Mouse (Mus musculus) forebrain, embryonic 14.5 days (tissue): ENCODE data around the gene Gm16181. TPM values are rescaled to one million over a fixed set of nuclear protein-coding genes. Genes with fewer than 3 reads are reported as not detected.

ENCODE experiments used
- ATAC-seq: fragments of 200-750 bp; cut with Nextera tagmentation; 2 replicates; pipeline ENCODE4 v1.8.0; 2017; ENCODE audit warnings: mild to moderate bottlenecking, moderate library complexity
- DNase-seq: peaks from one replicate; pipeline ENCODE4 v3.0.0-alpha.2; 2015; ENCODE audit warnings: low spot score
- H3K27ac ChIP-seq: fragments of 300-500 bp; sonication (generic); 2 replicates; pipeline ENCODE4 v1.5.1; 2014; ENCODE audit warnings: low read depth, mild to moderate bottlenecking, control low read depth, low read length, moderate library complexity
- H3K27me3 ChIP-seq: fragments of 300-500 bp; sonication (generic); replicated peaks from 2 replicates; pipeline ENCODE4 v1.6.1; 2014; ENCODE audit warnings: low read length, control low read depth, mixed read lengths; ENCODE audit not compliant: control insufficient read depth, insufficient read depth
- H3K36me3 ChIP-seq: fragments of 300-500 bp; sonication (generic); 2 replicates; pipeline ENCODE4 v1.6.1; 2014; ENCODE audit warnings: low read length, control low read depth; ENCODE audit not compliant: control insufficient read depth, insufficient read depth
- H3K4me1 ChIP-seq: fragments of 300-500 bp; sonication (generic); 2 replicates; pipeline ENCODE4 v1.6.1; 2014; ENCODE audit warnings: antibody characterized with exemption, low read length, control low read depth; ENCODE audit not compliant: control insufficient read depth, insufficient read depth
- H3K4me2 ChIP-seq: fragments of 300-500 bp; sonication (generic); 2 replicates; pipeline ENCODE4 v1.6.1; 2014; ENCODE audit warnings: mild to moderate bottlenecking, control low read depth, low read length
- H3K4me3 ChIP-seq: fragments of 300-500 bp; sonication (generic); 2 replicates; pipeline ENCODE4 v1.5.1; 2014; ENCODE audit warnings: low read depth, low read length, control low read depth
- H3K9ac ChIP-seq: fragments of 300-500 bp; sonication (generic); 2 replicates; pipeline ENCODE4 v1.6.1; 2014; ENCODE audit warnings: mild to moderate bottlenecking, low read length, control low read depth, moderate library complexity
- H3K9me3 ChIP-seq: fragments of 300-500 bp; sonication (generic); replicated peaks from 2 replicates; pipeline ENCODE4 v1.6.1; 2016; ENCODE audit warnings: low read length, control low read depth, mixed read lengths; ENCODE audit not compliant: control insufficient read depth
- WGBS: fragments of 180-500 bp; shearing (Covaris S2); extraction: QIAGEN DNeasy Blood & Tissue Kit; methylation state at CpG from one replicate; pipeline ENCODE4 v1.1.7; 2014; 5-methylcytosine and 5-hydroxymethylcytosine counted together
- polyA plus RNA-seq: library from polyadenylated mRNA; unstranded; fragments of >200 nt; fragmentation: Nextera tagmentation; extraction: Ambion mirVana; gene quantifications from 2 replicates; pipeline ENCODE4 v1.2.1, GENCODE M21; 2014

The Gm16181 gene
- polyA plus RNA-seq, 1 experiment from 2014 or later: not detected

DNA sequence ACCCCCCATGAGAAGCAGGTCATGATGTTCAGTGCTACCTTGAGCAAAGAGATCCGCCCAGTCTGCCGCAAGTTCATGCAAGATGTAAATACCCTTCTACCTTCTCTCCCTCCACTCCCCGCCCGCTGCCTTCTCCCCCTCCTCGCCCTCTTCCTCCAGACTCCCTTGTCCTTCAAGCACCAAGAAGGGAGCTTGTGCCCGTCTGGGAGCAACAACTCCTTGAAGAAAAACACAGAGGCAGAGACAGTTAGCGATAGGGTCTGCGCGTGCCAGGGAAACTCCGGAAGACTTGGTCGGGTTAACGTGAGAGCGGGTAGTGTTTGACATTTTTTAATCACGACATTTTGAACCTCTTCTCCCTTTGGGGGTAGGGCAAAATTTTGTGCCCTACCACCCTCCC, 28.4 kb downstream of the Gm16181 start:
- H3K4me1 ChIP-seq: peaks cover 17% of the 10 kb centered on the region
- no peak overlapping the region for H3K4me3 ChIP-seq
- H3K4me2 ChIP-seq: no peak overlapping the region
- ATAC-seq (no peak), DNase-seq (no peak)
- WGBS: 84% methylated on average over 14 of the region's 14 CpGs
- H3K9me3 ChIP-seq: no peaks in the 10 kb centered on the region
- H3K27me3 ChIP-seq: no peaks in the 10 kb centered on the region
- H3K9ac ChIP-seq: no peak overlapping the region
- H3K36me3 ChIP-seq: peaks cover 100% of the 10 kb centered on the region
- H3K27ac ChIP-seq: no peak overlapping the region

DNA sequence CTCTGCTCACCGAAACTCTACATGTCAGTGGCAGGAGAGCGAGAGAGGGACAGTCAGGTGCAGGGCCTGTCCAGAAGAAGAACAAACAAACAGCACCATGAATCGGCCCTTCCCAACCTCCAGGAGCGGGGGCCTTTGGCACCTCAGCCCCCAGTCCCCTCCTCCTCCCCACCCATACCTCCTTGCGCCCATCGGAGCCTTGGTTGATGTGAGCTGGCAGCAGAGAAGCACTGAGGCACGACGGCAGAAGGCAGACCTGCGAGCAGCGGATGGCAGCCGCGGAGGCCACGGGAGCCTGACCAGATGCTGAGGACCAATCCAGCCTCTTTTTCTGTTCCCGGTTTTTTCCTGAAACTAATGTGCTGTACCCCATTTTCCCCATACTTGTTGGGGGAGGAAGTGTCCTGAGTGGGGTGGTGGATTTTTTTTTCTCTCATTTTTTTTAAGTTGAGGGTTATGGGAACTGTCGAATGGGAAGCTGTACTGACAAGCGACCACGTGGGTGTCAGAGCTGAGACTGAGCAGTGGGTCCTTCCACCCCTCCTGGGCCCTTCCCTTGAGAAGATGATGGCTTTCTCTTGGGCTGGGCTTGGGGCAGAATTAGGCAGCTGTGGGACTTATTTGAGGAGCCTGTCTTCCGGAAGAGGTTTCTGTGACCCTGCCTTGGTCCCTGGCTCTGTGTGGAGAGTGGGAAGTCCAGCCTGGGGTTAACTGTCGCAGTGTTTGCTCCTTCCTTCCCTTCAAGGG, 29.0 kb downstream of the Gm16181 start:
- DNase-seq: no peak
- H3K9me3 ChIP-seq: no peaks in the 10 kb centered on the region
- H3K36me3 ChIP-seq: peaks cover 100% of the 10 kb centered on the region
- H3K9ac ChIP-seq: no peak overlapping the region
- H3K27me3 ChIP-seq: no peaks in the 10 kb centered on the region
- 90% methylated on average over 19 of the region's 19 CpGs for WGBS
- no peak for ATAC-seq
- peaks cover 11% of the 10 kb centered on the region for H3K4me1 ChIP-seq
- no peak overlapping the region for H3K27ac ChIP-seq
- no peak overlapping the region for H3K4me2 ChIP-seq
- no peak overlapping the region for H3K4me3 ChIP-seq

DNA sequence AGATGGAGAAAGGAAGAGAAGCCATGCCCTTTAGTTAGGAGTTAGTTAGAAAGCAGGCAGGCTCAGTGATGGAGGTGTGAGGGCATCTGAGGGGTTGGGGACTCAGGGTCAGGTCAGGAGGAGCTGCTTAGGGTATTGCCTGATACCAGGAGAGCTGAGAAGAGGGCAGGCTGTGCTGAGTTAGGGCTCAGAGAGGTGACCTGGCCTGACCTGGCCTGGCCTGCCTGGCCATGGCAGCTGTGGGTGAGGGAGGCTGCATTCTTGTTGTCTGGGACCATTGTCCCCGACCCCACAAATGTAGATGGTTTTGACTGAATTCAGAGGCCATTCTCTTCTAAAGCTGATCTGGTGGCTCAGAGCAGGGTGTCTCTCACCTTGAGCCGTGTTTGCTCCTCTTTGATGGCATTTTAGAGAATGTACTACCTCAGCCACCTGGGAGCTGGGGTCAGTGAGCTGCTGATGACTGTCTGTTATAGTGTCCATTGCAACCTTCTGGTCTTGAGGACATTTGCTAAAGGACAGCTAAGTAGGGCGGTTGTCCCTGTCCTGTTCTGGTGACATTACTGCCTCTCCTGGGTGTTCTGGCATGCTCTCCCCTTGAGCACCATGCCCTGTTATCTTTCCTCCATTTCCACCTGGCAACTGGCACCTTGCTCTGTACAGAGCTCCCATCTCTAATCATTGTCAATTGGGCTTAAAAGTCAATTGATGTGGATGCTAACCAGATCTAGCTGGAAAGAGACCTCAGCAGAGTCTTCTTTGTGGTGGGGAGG, 29.9 kb downstream of the Gm16181 start:
- Histone ChIP-seq H3K9ac (no peak overlapping the region), H3K27me3 (no peaks in the 10 kb centered on the region), H3K4me1 (peaks cover 1% of the 10 kb centered on the region), H3K4me3 (no peak overlapping the region), H3K9me3 (no peaks in the 10 kb centered on the region), H3K36me3 (peaks cover 93% of the 10 kb centered on the region), H3K4me2 (no peak overlapping the region), H3K27ac (no peak overlapping the region)
- ATAC-seq: no peak
- no peak for DNase-seq
- 89% methylated on average over 3 of the region's 3 CpGs for WGBS

DNA sequence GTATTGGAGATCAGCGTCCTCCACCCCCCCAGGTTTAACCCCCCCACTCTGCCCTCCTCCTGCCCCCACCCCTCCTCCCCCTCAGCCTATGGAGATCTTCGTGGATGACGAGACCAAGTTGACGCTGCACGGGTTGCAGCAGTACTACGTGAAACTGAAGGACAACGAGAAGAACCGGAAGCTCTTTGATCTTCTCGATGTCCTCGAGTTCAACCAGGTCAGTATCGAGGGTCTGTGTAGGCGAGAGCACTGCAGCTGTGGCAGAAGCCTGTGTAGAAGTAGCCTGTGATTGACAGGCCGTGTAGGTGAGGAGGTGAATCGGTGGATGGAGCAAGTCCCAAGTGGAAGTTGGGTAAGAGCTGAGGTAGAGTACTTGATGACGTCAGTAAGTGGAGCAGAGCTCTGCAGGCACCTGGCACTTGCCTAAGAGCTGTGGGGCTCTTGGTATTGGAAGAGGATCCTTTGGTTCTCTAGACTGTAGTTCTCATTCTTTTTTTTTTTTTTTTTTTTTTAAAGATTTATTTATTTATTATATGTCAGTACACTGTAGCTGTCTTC, 30.6 kb downstream of the Gm16181 start:
- 85% methylated on average over 15 of the region's 15 CpGs for WGBS
- H3K27ac ChIP-seq: no peak overlapping the region
- no peak for ATAC-seq
- H3K27me3 ChIP-seq: no peaks in the 10 kb centered on the region
- no peak overlapping the region for H3K9ac ChIP-seq
- H3K4me2 ChIP-seq: no peak overlapping the region
- H3K9me3 ChIP-seq: no peaks in the 10 kb centered on the region
- H3K4me3 ChIP-seq: no peak overlapping the region
- peaks cover 86% of the 10 kb centered on the region for H3K36me3 ChIP-seq
- DNase-seq: no peak
- no peaks in the 10 kb centered on the region for H3K4me1 ChIP-seq

DNA sequence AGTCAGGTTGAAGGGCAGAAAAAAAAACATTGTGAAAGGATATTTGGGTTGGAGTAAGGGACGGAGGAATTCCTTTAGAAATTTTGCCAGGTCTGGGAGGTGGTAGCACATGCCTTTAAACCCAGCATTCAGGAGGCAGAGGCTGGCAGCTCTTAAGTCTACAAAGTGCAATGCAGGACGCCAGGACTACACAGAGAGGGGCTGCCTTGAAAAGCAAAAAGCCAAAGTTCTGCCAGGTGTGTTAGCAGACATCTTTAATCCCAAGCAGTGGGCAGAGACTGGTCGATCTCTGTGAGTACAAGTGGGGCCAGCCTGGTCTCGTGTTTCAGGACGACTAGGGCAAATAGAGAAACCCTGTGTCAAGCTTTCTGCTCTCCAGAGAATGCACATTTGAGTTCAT, 31.3 kb downstream of the Gm16181 start:
- DNase-seq (no peak), ATAC-seq (no peak)
- Histone ChIP-seq H3K4me1 (no peaks in the 10 kb centered on the region), H3K36me3 (peaks cover 78% of the 10 kb centered on the region), H3K27ac (no peak overlapping the region), H3K4me2 (no peak overlapping the region), H3K27me3 (no peaks in the 10 kb centered on the region), H3K9me3 (no peaks in the 10 kb centered on the region), H3K9ac (no peak overlapping the region), H3K4me3 (no peak overlapping the region)
- 84% methylated on average over 5 of the region's 5 CpGs for WGBS

DNA sequence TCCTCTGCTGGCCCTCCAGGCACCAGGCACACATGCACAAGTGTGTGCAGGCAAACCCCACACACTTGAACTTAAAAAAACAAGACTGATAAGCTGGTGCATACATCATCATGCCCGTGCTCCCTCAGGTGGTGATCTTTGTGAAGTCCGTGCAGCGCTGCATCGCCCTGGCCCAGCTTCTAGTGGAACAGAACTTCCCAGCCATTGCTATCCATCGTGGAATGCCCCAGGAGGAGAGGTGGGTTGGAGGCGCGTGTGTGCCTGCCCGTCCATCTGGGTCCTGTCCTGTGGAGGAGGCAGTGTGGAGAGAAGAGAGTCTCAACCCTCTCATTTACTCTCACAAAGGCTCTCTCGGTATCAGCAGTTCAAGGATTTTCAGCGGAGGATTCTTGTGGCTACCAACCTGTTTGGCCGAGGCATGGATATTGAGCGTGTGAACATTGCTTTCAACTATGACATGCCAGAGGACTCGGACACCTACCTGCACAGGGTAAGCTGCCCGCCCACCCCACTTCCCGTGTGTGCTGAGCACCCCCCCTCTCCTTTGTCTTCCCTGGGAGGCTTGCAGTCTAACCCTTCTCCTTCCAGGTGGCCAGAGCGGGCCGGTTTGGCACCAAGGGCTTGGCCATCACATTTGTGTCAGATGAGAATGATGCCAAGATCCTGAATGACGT, 32.1 kb downstream of the Gm16181 start:
- 84% methylated on average over 18 of the region's 18 CpGs for WGBS
- no peak overlapping the region for H3K9ac ChIP-seq
- H3K4me1 ChIP-seq: no peaks in the 10 kb centered on the region
- H3K27ac ChIP-seq: no peak overlapping the region
- peaks cover 71% of the 10 kb centered on the region for H3K36me3 ChIP-seq
- DNase-seq: no peak
- ATAC-seq: no peak
- no peak overlapping the region for H3K4me3 ChIP-seq
- no peaks in the 10 kb centered on the region for H3K27me3 ChIP-seq
- no peak overlapping the region for H3K4me2 ChIP-seq
- H3K9me3 ChIP-seq: no peaks in the 10 kb centered on the region

DNA sequence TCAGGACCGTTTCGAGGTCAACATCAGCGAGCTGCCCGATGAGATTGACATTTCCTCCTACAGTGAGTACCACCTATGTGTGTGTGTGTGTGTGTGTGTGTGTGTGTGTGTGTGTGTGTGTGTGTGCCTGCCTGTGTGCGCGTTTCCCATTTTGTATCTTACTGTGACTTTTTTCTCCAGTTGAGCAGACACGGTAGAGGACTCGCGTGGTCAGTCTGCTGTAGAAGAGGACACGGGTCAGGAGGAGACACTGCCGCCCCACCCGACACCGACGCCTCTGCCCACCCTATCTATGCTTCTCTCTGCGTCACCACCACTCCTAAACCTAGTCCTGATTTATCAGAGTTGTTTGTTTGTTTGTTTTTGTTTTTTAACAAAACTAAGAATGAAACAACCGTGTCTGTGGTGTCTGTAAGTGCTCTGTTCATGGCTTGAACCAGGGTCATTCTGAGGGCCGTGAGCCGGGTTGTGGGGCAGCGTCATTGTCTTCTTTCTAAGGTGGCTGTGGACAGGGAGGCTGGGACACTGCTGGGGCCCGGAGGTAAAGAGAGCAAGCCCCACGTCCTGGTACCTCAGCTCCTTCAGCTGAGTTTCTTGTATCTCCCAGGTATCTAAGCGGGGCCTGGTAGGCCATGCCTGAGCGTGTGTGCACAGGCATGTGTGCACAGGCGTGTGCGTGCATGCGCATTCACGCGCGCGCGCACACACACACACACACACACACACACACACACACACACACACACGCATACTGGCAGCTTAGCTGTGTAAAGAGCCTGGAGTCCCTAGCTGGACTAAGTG, 32.9 kb downstream of the Gm16181 start:
- WGBS: 86% methylated on average over 32 of the region's 32 CpGs
- Histone ChIP-seq H3K4me1 (no peaks in the 10 kb centered on the region), H3K27me3 (no peaks in the 10 kb centered on the region), H3K27ac (no peak overlapping the region), H3K4me2 (no peak overlapping the region), H3K9ac (no peak overlapping the region), H3K9me3 (no peaks in the 10 kb centered on the region), H3K36me3 (peaks cover 63% of the 10 kb centered on the region), H3K4me3 (no peak overlapping the region)
- DNase-seq (no peak), ATAC-seq (0 out of 2 replicates have a peak, but pooled peaks have one; percentile 3)
